Mouse (Mus musculus) lung, postnatal 0 days (tissue): ENCODE results near the gene Sbf1. TPM values are rescaled to one million over a fixed set of nuclear protein-coding genes. Genes with fewer than 3 reads are reported as not detected.

Source experiments
- ATAC-seq: fragments of 200-750 bp; cut with Nextera tagmentation; 2 replicates; pipeline ENCODE4 v1.8.0; 2017; ENCODE audit warnings: moderate library complexity
- DNase-seq: peaks from one replicate; pipeline ENCODE4 v3.0.0-alpha.2; 2016; ENCODE audit warnings: low spot score
- H3K27ac ChIP-seq: fragments of 300-500 bp; sonication (generic); 2 replicates; pipeline ENCODE4 v1.5.1; 2014; ENCODE audit warnings: antibody characterized with exemption, mild to moderate bottlenecking, low read length, mixed read lengths
- H3K27me3 ChIP-seq: fragments of 300-500 bp; sonication (generic); replicated peaks from 2 replicates; pipeline ENCODE4 v1.6.1; 2014; ENCODE audit warnings: low read length, mixed read lengths; ENCODE audit not compliant: insufficient read depth
- H3K36me3 ChIP-seq: fragments of 300-500 bp; sonication (generic); 2 replicates; pipeline ENCODE4 v1.6.1; 2014; ENCODE audit warnings: low read length, mixed read lengths; ENCODE audit not compliant: insufficient read depth
- H3K4me1 ChIP-seq: fragments of 300-500 bp; sonication (generic); 2 replicates; pipeline ENCODE4 v1.6.1; 2014; ENCODE audit warnings: antibody characterized with exemption, low read depth, low read length, mixed read lengths; ENCODE audit not compliant: insufficient read depth
- H3K4me2 ChIP-seq: fragments of 300-500 bp; sonication (generic); replicated peaks from 2 replicates; pipeline ENCODE4 v1.6.1; 2014; ENCODE audit warnings: low read depth, mild to moderate bottlenecking, low read length, moderate library complexity, mixed read lengths
- H3K4me3 ChIP-seq: fragments of 300-500 bp; sonication (generic); 2 replicates; pipeline ENCODE4 v1.5.1; 2014; ENCODE audit warnings: low read depth, low read length
- H3K9ac ChIP-seq: fragments of 300-500 bp; sonication (generic); replicated peaks from 2 replicates; pipeline ENCODE4 v1.6.1; 2014; ENCODE audit warnings: low read depth, mild to moderate bottlenecking
- H3K9me3 ChIP-seq: fragments of 300-500 bp; sonication (generic); 2 replicates; pipeline ENCODE4 v1.6.1; 2016; ENCODE audit warnings: low read length, mixed read lengths
- CTCF ChIP-seq: IDR thresholded peaks from 2 replicates; pipeline ENCODE4 v1.5.1; 2016; ENCODE audit warnings: antibody characterized with exemption, mild to moderate bottlenecking
- EP300 ChIP-seq: IDR thresholded peaks from 2 replicates; pipeline ENCODE4 v1.6.1; 2016; ENCODE audit warnings: antibody characterized with exemption, mild to moderate bottlenecking, control low read depth
- WGBS: fragments of 180-500 bp; shearing (Covaris S2); extraction: QIAGEN DNeasy Blood & Tissue Kit; methylation state at CpG from one replicate; pipeline ENCODE4 v1.1.7; 2014; 5-methylcytosine and 5-hydroxymethylcytosine counted together
- polyA plus RNA-seq: library from polyadenylated mRNA; unstranded; fragments of >200 nt; fragmentation: Nextera tagmentation; extraction: Ambion mirVana; gene quantifications from 2 replicates; pipeline ENCODE4 v1.2.1, GENCODE M21; 2015

The Sbf1 gene
- polyA plus RNA-seq, 1 experiment from 2014 or later: 30.9 TPM

GRCm38 (mm10) chr15:89291521-89291920 is 23.6 kb downstream of the Sbf1 start:
- TF ChIP-seq CTCF (no peak), EP300 (no peak)
- no peak overlapping the region for H3K4me2 ChIP-seq
- H3K27me3 ChIP-seq: no peaks in the 10 kb centered on the region
- H3K27ac ChIP-seq: no peak overlapping the region
- WGBS: 70% methylated on average over 3 of the region's 3 CpGs
- no peak for DNase-seq
- no peak overlapping the region for H3K4me3 ChIP-seq
- peaks cover 55% of the 10 kb centered on the region for H3K36me3 ChIP-seq
- no peak for ATAC-seq
- no peak overlapping the region for H3K9ac ChIP-seq
- H3K9me3 ChIP-seq: no peaks in the 10 kb centered on the region
- H3K4me1 ChIP-seq: no peaks in the 10 kb centered on the region; the same call in 1 of the 2 replicates

GRCm38 (mm10) chr15:89289455-89289854 is 25.7 kb downstream of the Sbf1 start:
- no peaks in the 10 kb centered on the region for H3K4me1 ChIP-seq
- no peak overlapping the region for H3K4me2 ChIP-seq
- DNase-seq (no peak), ATAC-seq (no peak)
- H3K4me3 ChIP-seq: no peak overlapping the region
- no peak overlapping the region for H3K27ac ChIP-seq
- 94% methylated on average over 11 of the region's 11 CpGs for WGBS
- no peaks in the 10 kb centered on the region for H3K27me3 ChIP-seq
- H3K9me3 ChIP-seq: no peaks in the 10 kb centered on the region
- TF ChIP-seq EP300 (no peak), CTCF (no peak)
- no peak overlapping the region for H3K9ac ChIP-seq
- peaks cover 48% of the 10 kb centered on the region for H3K36me3 ChIP-seq

GRCm38 (mm10) chr15:89288227-89288767 is 26.8 kb downstream of the Sbf1 start:
- Histone ChIP-seq H3K36me3 (peaks cover 42% of the 10 kb centered on the region), H3K4me3 (no peak overlapping the region), H3K9me3 (no peaks in the 10 kb centered on the region), H3K4me2 (no peak overlapping the region), H3K9ac (no peak overlapping the region), H3K4me1 (no peaks in the 10 kb centered on the region), H3K27me3 (no peaks in the 10 kb centered on the region), H3K27ac (no peak overlapping the region)
- DNase-seq (no peak), ATAC-seq (0 out of 2 replicates have a peak, but pooled peaks have one; percentile 22)
- 85% methylated on average over 23 of the region's 23 CpGs for WGBS
- TF ChIP-seq CTCF (no peak), EP300 (no peak)

GRCm38 (mm10) chr15:89286582-89286981 is 28.5 kb downstream of the Sbf1 start:
- no peaks in the 10 kb centered on the region for H3K9me3 ChIP-seq
- 90% methylated on average over 5 of the region's 5 CpGs for WGBS
- no peak overlapping the region for H3K4me2 ChIP-seq
- H3K36me3 ChIP-seq: peaks cover 31% of the 10 kb centered on the region; the same call in 1 of the 2 replicates
- ATAC-seq (no peak), DNase-seq (no peak)
- TF ChIP-seq CTCF (no peak), EP300 (no peak)
- no peak overlapping the region for H3K9ac ChIP-seq
- no peak overlapping the region for H3K27ac ChIP-seq
- no peaks in the 10 kb centered on the region for H3K27me3 ChIP-seq
- no peaks in the 10 kb centered on the region for H3K4me1 ChIP-seq
- no peak overlapping the region for H3K4me3 ChIP-seq

GRCm38 (mm10) chr15:89286114-89286513 is 29.0 kb downstream of the Sbf1 start:
- no peak for TF ChIP-seq CTCF
- TF ChIP-seq EP300: no peak

GRCm38 (mm10) chr15:89285478-89285877 is 29.6 kb downstream of the Sbf1 start:
- Histone ChIP-seq H3K4me2 (no peak overlapping the region), H3K4me3 (no peak overlapping the region), H3K27me3 (no peaks in the 10 kb centered on the region), H3K9ac (no peak overlapping the region), H3K27ac (no peak overlapping the region), H3K4me1 (no peaks in the 10 kb centered on the region), H3K9me3 (no peaks in the 10 kb centered on the region), H3K36me3 (peaks cover 27% of the 10 kb centered on the region; the same call in 1 of the 2 replicates)
- 84% methylated on average over 5 of the region's 5 CpGs for WGBS
- DNase-seq (no peak), ATAC-seq (no peak)
- TF ChIP-seq CTCF: no peak

More at GRCm38 (mm10) chr15:89286114-89286513, 29.0 kb downstream of the Sbf1 start:
- Histone ChIP-seq H3K4me2 (no peak overlapping the region), H3K4me3 (no peak overlapping the region), H3K36me3 (peaks cover 30% of the 10 kb centered on the region; the same call in 1 of the 2 replicates), H3K9ac (no peak overlapping the region), H3K27me3 (no peaks in the 10 kb centered on the region), H3K9me3 (no peaks in the 10 kb centered on the region), H3K27ac (no peak overlapping the region), H3K4me1 (no peaks in the 10 kb centered on the region)
- no peak for DNase-seq
- no peak for ATAC-seq
- 74% methylated on average over 7 of the region's 7 CpGs for WGBS

- H3K4me2 ChIP-seq: no peak overlapping the region
- TF ChIP-seq EP300 (no peak), CTCF (no peak)
- no peak overlapping the region for H3K9ac ChIP-seq
- no peaks in the 10 kb centered on the region for H3K4me1 ChIP-seq
- H3K27ac ChIP-seq: no peak overlapping the region
- no peak for ATAC-seq
- no peak for DNase-seq
- H3K4me3 ChIP-seq: no peak overlapping the region
- peaks cover 23% of the 10 kb centered on the region; the same call in 1 of the 2 replicates for H3K36me3 ChIP-seq
- H3K27me3 ChIP-seq: no peaks in the 10 kb centered on the region
- H3K9me3 ChIP-seq: no peaks in the 10 kb centered on the region
Measured at GRCm38 (mm10) chr15:89285004-89285403, 30.1 kb downstream of the Sbf1 start.
